Mouse (Mus musculus) hindbrain, embryonic 11.5 days (tissue): Measurements from ENCODE around the gene Asic1. TPM values are rescaled to one million over a fixed set of nuclear protein-coding genes. Genes with fewer than 3 reads are reported as not detected.
A peak's percentile ranks its signal among the peaks of the same experiment; 100 is the strongest.

Experiments
- ATAC-seq: fragments of 200-750 bp; cut with Nextera tagmentation; 2 replicates; pipeline ENCODE4 v1.8.0; 2017; ENCODE audit warnings: mild to moderate bottlenecking, moderate TSS enrichment, moderate library complexity; ENCODE audit not compliant: low FRiP score
- DNase-seq: peaks from one replicate; pipeline ENCODE4 v3.0.0-alpha.2; 2015; ENCODE audit warnings: low spot score
- H3K27ac ChIP-seq: fragments of 300-500 bp; sonication (generic); 2 replicates; pipeline ENCODE4 v1.5.1; 2014; ENCODE audit warnings: mild to moderate bottlenecking, low read depth, low read length
- H3K27me3 ChIP-seq: fragments of 300-500 bp; sonication (generic); 2 replicates; pipeline ENCODE4 v1.6.1; 2014; ENCODE audit warnings: mild to moderate bottlenecking, low read length, moderate library complexity, mixed read lengths; ENCODE audit not compliant: control insufficient read depth, insufficient read depth
- H3K36me3 ChIP-seq: fragments of 300-500 bp; sonication (generic); 2 replicates; pipeline ENCODE4 v1.6.1; 2014; ENCODE audit warnings: mild to moderate bottlenecking, low read length, moderate library complexity, mixed read lengths; ENCODE audit not compliant: control insufficient read depth, insufficient read depth
- H3K4me1 ChIP-seq: fragments of 300-500 bp; sonication (generic); replicated peaks from 2 replicates; pipeline ENCODE4 v1.6.1; 2014; ENCODE audit warnings: low read length, mixed read lengths; ENCODE audit not compliant: control insufficient read depth, insufficient read depth
- H3K4me2 ChIP-seq: fragments of 300-500 bp; sonication (generic); replicated peaks from 2 replicates; pipeline ENCODE4 v1.6.1; 2014; ENCODE audit warnings: mild to moderate bottlenecking, low read depth, low read length
- H3K4me3 ChIP-seq: fragments of 300-500 bp; sonication (generic); 2 replicates; pipeline ENCODE4 v1.5.1; 2014; ENCODE audit warnings: low read depth, low read length
- H3K9ac ChIP-seq: fragments of 300-500 bp; sonication (generic); 2 replicates; pipeline ENCODE4 v1.6.1; 2014; ENCODE audit warnings: low read depth, low read length
- H3K9me3 ChIP-seq: fragments of 300-500 bp; sonication (generic); 2 replicates; pipeline ENCODE4 v1.6.1; 2016; ENCODE audit warnings: low read length; ENCODE audit not compliant: control insufficient read depth
- WGBS: fragments of 180-500 bp; shearing (Covaris S2); extraction: QIAGEN DNeasy Blood & Tissue Kit; methylation state at CpG from one replicate; pipeline ENCODE4 v1.1.7; 2014; 5-methylcytosine and 5-hydroxymethylcytosine counted together
- polyA plus RNA-seq: library from polyadenylated mRNA; unstranded; fragments of >200 nt; fragmentation: Nextera tagmentation; extraction: Ambion mirVana; gene quantifications from 2 replicates; pipeline ENCODE4 v1.2.1, GENCODE M21; 2014

Gene Asic1
- polyA plus RNA-seq, 1 experiment from 2014 or later, result 21.0 TPM

- ATAC-seq (no peak), DNase-seq (no peak)
- H3K27me3 ChIP-seq, result no peaks in the 10 kb centered on the region
- H3K27ac ChIP-seq, result no peak within 1 kb of the TSS
- H3K4me1 ChIP-seq, result no peaks in the 10 kb centered on the region
- H3K36me3 ChIP-seq, result peaks cover 11% of the 10 kb centered on the region
- 77% methylated on average over 24 of the region's 26 CpGs for WGBS
- no peaks in the 10 kb centered on the region for H3K9me3 ChIP-seq
- no peak within 1 kb of the TSS for H3K9ac ChIP-seq
- H3K4me3 ChIP-seq, result no peak within 1 kb of the TSS
- no peak within 1 kb of the TSS for H3K4me2 ChIP-seq
These were observed 47.5 kb downstream of the Asic1 start, which contains the start of gene Gpd1 for GRCm38 (mm10) chr15:99717386-99718334. Gpd1 (plus strand) TSS chr15:99717515.

- Histone ChIP-seq H3K4me1 (peaks cover 5% of the 10 kb centered on the region), H3K36me3 (peaks cover 4% of the 10 kb centered on the region; the same call in 1 of the 2 replicates)
- 83% methylated on average over 9 of the region's 9 CpGs for WGBS
These were observed 48.4 kb downstream of the Asic1 start for GRCm38 (mm10) chr15:99718461-99719021.

DNA sequence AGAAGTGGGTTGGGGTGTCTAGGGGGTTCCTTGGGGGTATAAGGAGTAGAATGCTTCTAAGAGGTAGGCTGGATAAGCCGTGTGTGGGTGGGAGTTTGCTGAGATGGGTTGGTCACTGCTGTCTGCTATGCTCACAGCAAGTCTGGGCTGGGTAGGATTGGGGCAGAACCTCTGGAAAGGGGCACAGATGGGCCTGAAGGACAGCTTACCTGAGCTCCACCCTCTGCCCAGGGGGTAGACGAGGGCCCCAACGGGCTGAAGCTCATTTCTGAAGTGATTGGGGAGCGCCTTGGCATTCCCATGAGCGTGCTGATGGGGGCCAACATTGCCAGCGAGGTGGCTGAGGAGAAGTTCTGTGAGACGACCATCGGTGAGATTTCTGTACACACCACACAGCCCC lies 49.7 kb downstream of the Asic1 start:
- DNase-seq (no peak), ATAC-seq (no peak)
- H3K4me3 ChIP-seq, result no peak overlapping the region
- H3K36me3 ChIP-seq, result peaks cover 4% of the 10 kb centered on the region; the same call in 1 of the 2 replicates
- no peak overlapping the region for H3K9ac ChIP-seq
- H3K27me3 ChIP-seq, result no peaks in the 10 kb centered on the region
- H3K4me2 ChIP-seq, result no peak overlapping the region
- 86% methylated on average over 8 of the region's 8 CpGs for WGBS
- H3K27ac ChIP-seq, result no peak overlapping the region
- peaks cover 12% of the 10 kb centered on the region for H3K4me1 ChIP-seq
- H3K9me3 ChIP-seq, result no peaks in the 10 kb centered on the region

More at GRCm38 (mm10) chr15:99718461-99719021, 48.4 kb downstream of the Asic1 start:
- ATAC-seq (no peak), DNase-seq (no peak)
- no peaks in the 10 kb centered on the region for H3K9me3 ChIP-seq
- H3K9ac ChIP-seq, result no peak overlapping the region
- H3K4me3 ChIP-seq, result no peak overlapping the region
- H3K4me2 ChIP-seq, result no peak overlapping the region
- H3K27ac ChIP-seq, result no peak overlapping the region
- no peaks in the 10 kb centered on the region for H3K27me3 ChIP-seq

DNA sequence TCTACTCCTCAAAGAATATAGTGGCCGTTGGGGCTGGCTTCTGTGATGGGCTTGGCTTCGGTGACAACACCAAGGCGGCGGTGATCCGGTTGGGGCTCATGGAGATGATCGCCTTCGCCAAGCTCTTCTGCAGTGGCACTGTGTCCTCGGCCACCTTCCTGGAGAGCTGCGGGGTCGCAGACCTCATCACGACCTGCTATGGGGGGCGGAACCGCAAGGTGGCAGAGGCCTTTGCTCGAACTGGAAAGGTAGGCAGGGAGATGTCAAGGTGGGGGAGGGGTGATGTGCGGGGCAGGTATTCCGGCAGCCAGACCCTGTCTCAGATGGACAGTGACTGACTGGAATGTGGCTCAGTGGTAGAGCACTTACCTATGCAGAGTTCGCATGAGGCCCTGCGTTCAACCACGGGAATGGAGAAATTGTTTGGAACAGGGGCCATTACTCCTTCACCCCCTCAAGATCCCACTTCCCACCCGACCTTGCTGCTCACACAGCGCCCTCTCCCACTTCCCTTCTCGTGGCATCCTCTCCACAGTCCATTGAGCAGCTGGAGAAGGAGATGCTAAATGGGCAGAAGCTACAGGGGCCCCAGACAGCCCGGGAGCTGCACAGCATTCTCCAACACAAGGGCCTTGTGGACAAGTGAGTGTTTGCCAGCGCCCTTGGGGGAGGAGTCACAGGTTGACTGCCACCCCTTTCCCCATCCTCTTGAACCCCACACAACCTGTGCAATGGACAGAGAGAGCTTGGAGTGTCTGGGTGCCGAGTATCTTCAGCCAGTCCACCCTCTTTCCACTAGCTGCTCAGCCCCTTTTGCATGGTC lies 52.0 kb downstream of the Asic1 start:
- no peak for DNase-seq
- H3K36me3 ChIP-seq, result peaks cover 4% of the 10 kb centered on the region; the same call in 1 of the 2 replicates
- H3K9ac ChIP-seq, result no peak overlapping the region
- peaks cover 12% of the 10 kb centered on the region for H3K4me1 ChIP-seq
- no peaks in the 10 kb centered on the region for H3K27me3 ChIP-seq
- H3K4me3 ChIP-seq, result no peak overlapping the region
- no peak overlapping the region for H3K4me2 ChIP-seq
- no peaks in the 10 kb centered on the region for H3K9me3 ChIP-seq
- WGBS, result 80% methylated on average over 25 of the region's 25 CpGs
- ATAC-seq, result no peak
- no peak overlapping the region for H3K27ac ChIP-seq

- no peaks in the 10 kb centered on the region for H3K9me3 ChIP-seq
- ATAC-seq (no peak), DNase-seq (no peak)
- H3K4me3 ChIP-seq, result no peak overlapping the region
- H3K4me2 ChIP-seq, result no peak overlapping the region
- peak overlapping the region; percentile 59; the same call in 1 of the 2 replicates for H3K27ac ChIP-seq
- peaks cover 4% of the 10 kb centered on the region; the same call in 1 of the 2 replicates for H3K36me3 ChIP-seq
- no peaks in the 10 kb centered on the region for H3K27me3 ChIP-seq
- 51% methylated on average over 10 of the region's 10 CpGs for WGBS
- 0 out of 2 replicates have a peak overlapping the region, but pooled peaks have one; percentile 19 for H3K9ac ChIP-seq
- H3K4me1 ChIP-seq, result peaks cover 12% of the 10 kb centered on the region
These were observed 52.9 kb downstream of the Asic1 start for GRCm38 (mm10) chr15:99723120-99723514.

DNA sequence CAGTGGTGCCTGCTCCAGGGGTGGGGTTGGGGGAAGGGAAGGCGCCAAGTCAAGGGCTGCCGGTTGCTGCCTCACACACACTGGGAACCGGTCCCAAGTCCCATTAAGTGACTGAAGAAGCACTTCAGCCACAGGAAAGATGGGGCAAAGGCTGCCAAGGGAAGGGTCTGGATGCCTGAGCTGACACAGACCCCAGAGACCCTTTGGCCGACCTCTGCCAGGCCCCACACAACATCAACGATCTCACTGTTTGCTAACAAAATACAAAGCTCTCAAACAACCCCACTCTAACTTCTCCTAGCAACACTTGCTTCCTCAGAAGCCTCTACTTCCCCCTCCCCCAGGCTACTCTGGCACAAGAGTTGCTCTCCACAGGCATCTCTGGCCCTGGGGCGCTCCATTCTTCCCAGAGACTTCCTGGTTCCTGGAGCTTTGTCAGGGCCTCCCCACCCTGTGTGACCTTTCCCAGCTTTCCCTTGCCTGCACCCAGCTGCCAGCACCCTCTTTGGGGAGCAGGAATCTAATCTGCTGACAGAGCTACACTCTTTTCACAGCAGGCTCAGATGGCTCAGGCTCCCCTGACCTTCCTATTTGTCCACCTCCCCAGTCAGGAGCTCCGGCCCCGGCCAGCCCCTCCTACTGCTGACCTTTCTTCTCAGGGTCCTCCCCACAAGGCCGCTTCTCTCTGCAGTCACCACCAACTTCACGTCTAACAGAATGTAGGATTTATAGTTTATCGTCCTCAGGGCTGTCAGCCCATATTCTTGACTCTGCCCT lies 53.5 kb downstream of the Asic1 start:
- H3K4me2 ChIP-seq, result no peak overlapping the region

GRCm38 (mm10) chr15:99724292-99725021 lies 54.3 kb downstream of the Asic1 start:
- ATAC-seq (peak; percentile 34; the same call in 1 of the 2 replicates), DNase-seq (peak; percentile 74)
- H3K9me3 ChIP-seq, result no peaks in the 10 kb centered on the region
- H3K4me1 ChIP-seq, result peaks cover 12% of the 10 kb centered on the region
- peak overlapping the region; percentile 36 for H3K4me2 ChIP-seq
- H3K4me3 ChIP-seq, result no peak overlapping the region
- 14% methylated on average over 16 of the region's 16 CpGs for WGBS
- H3K27ac ChIP-seq, result peak overlapping the region; percentile 59
- peaks cover 4% of the 10 kb centered on the region; the same call in 1 of the 2 replicates for H3K36me3 ChIP-seq
- no peaks in the 10 kb centered on the region for H3K27me3 ChIP-seq
- H3K9ac ChIP-seq, result no peak overlapping the region

More for the DNA sequence above, 53.5 kb downstream of the Asic1 start:
- DNase-seq (no peak), ATAC-seq (no peak)
- no peaks in the 10 kb centered on the region for H3K27me3 ChIP-seq
- peak overlapping the region; percentile 59 for H3K27ac ChIP-seq
- H3K9me3 ChIP-seq, result no peaks in the 10 kb centered on the region
- peaks cover 12% of the 10 kb centered on the region for H3K4me1 ChIP-seq
- no peak overlapping the region for H3K9ac ChIP-seq
- peaks cover 4% of the 10 kb centered on the region; the same call in 1 of the 2 replicates for H3K36me3 ChIP-seq
- no peak overlapping the region for H3K4me3 ChIP-seq
- whole genome bisulfite sequencing, result 8% methylated on average over 11 of the region's 11 CpGs
